Mouse (Mus musculus) olfactory bulb, adult 2 months (tissue): Measurements from ENCODE around the gene Prkcz. TPM values are rescaled to one million over a fixed set of nuclear protein-coding genes. Genes with fewer than 3 reads are reported as not detected.
A peak's percentile ranks its signal among the peaks of the same experiment; 100 is the strongest.

ENCODE experiments used
- H3K27ac ChIP-seq: fragments of 200-500 bp; 2 replicates; pipeline ENCODE4 v1.5.1; 2012; ENCODE audit warnings: low read depth, low read length; ENCODE audit not compliant: insufficient read depth
- H3K4me1 ChIP-seq: fragments of 200-500 bp; 2 replicates; pipeline ENCODE4 v1.6.1; 2012; ENCODE audit warnings: low read length; ENCODE audit not compliant: control insufficient read depth, insufficient read depth
- H3K4me3 ChIP-seq: fragments of 200-500 bp; 2 replicates; pipeline ENCODE4 v1.5.1; 2012; ENCODE audit warnings: mild to moderate bottlenecking, low read depth, low read length, moderate library complexity; ENCODE audit not compliant: insufficient read depth
- CTCF ChIP-seq: fragments of 200-500 bp; IDR thresholded peaks from 2 replicates; pipeline ENCODE4 v1.5.1; 2012; ENCODE audit warnings: low read depth, mild to moderate bottlenecking, low read length, moderate library complexity; ENCODE audit not compliant: insufficient read depth
- POLR2A ChIP-seq: fragments of 200-500 bp; IDR thresholded peaks from 2 replicates; pipeline ENCODE4 v1.6.1; 2012; ENCODE audit warnings: mild to moderate bottlenecking, low read depth, low read length, moderate library complexity; ENCODE audit not compliant: insufficient read depth
- WGBS: fragments of 180-500 bp; shearing (Covaris S2); methylation state at CpG from one replicate; pipeline ENCODE4 v1.1.7; 2018; 5-methylcytosine and 5-hydroxymethylcytosine counted together
- polyA plus RNA-seq: library from polyadenylated mRNA; stranded (reverse); fragments of >200 nt; gene quantifications from 2 replicates; pipeline ENCODE4 v1.2.4, GENCODE M21; 2012; ENCODE audit warnings: low replicate concordance; ENCODE audit not compliant: missing spikeins, insufficient read depth, insufficient read length

Prkcz gene
- polyA plus RNA-seq, 1 experiment = not detected

GRCm38 (mm10) chr4:155367739-155368138 lies 6.6 kb upstream of the Prkcz start:
- 92% methylated on average over 9 of the region's 9 CpGs for WGBS
- Histone ChIP-seq H3K27ac (no peak overlapping the region), H3K4me3 (no peak overlapping the region), H3K4me1 (peaks cover 15% of the 10 kb centered on the region)
- TF ChIP-seq POLR2A = no peak
- no peak for TF ChIP-seq CTCF

GRCm38 (mm10) chr4:155366784-155367183 lies 5.6 kb upstream of the Prkcz start:
- 92% methylated on average over 6 of the region's 6 CpGs for WGBS
- no peak for TF ChIP-seq POLR2A
- TF ChIP-seq CTCF = no peak
- Histone ChIP-seq H3K27ac (no peak overlapping the region), H3K4me3 (no peak overlapping the region), H3K4me1 (peaks cover 12% of the 10 kb centered on the region)

- no peak overlapping the region for H3K4me3 ChIP-seq
- H3K4me1 ChIP-seq = peaks cover 8% of the 10 kb centered on the region; the same call in 1 of the 2 replicates
- WGBS = 54% methylated on average over 5 of the region's 5 CpGs
- TF ChIP-seq POLR2A (no peak), CTCF (no peak)
- H3K27ac ChIP-seq = no peak overlapping the region
Observed at GRCm38 (mm10) chr4:155362443-155362842, 1.3 kb upstream of the Prkcz start.

- TF ChIP-seq CTCF = no peak
- H3K4me3 ChIP-seq = peak overlapping the region; percentile 39
- no peak overlapping the region for H3K27ac ChIP-seq
- H3K4me1 ChIP-seq = peaks cover 8% of the 10 kb centered on the region; the same call in 1 of the 2 replicates
- WGBS = 1% methylated on average over 42 of the region's 42 CpGs
Observed at GRCm38 (mm10) chr4:155360856-155361255, 305 bp downstream of the Prkcz start.

GRCm38 (mm10) chr4:155359560-155360464 lies 1.3 kb downstream of the Prkcz start:
- H3K4me3 ChIP-seq = no peak overlapping the region
- WGBS = 58% methylated on average over 12 of the region's 12 CpGs
- H3K27ac ChIP-seq = no peak overlapping the region
- peaks cover 8% of the 10 kb centered on the region; the same call in 1 of the 2 replicates for H3K4me1 ChIP-seq
- no peak for TF ChIP-seq CTCF
- TF ChIP-seq POLR2A = no peak

- Histone ChIP-seq H3K27ac (no peak overlapping the region), H3K4me1 (peaks cover 8% of the 10 kb centered on the region; the same call in 1 of the 2 replicates), H3K4me3 (no peak overlapping the region)
- TF ChIP-seq CTCF (no peak), POLR2A (no peak)
- WGBS = 50% methylated on average over 2 of the region's 2 CpGs
Observed at GRCm38 (mm10) chr4:155357601-155358000, 3.6 kb downstream of the Prkcz start.

- H3K27ac ChIP-seq = no peak overlapping the region
- H3K4me1 ChIP-seq = peaks cover 6% of the 10 kb centered on the region; the same call in 1 of the 2 replicates
- TF ChIP-seq CTCF = no peak
- TF ChIP-seq POLR2A = no peak
- WGBS = 93% methylated on average over 10 of the region's 10 CpGs
- no peak overlapping the region for H3K4me3 ChIP-seq
Observed at GRCm38 (mm10) chr4:155356354-155356753, 4.8 kb downstream of the Prkcz start.

GRCm38 (mm10) chr4:155354546-155354945 lies 6.6 kb downstream of the Prkcz start:
- TF ChIP-seq CTCF (no peak), POLR2A (no peak)
- WGBS = 85% methylated on average over 7 of the region's 7 CpGs
- Histone ChIP-seq H3K4me3 (no peak overlapping the region), H3K4me1 (no peaks in the 10 kb centered on the region), H3K27ac (no peak overlapping the region)

GRCm38 (mm10) chr4:155354035-155354434 lies 7.1 kb downstream of the Prkcz start:
- Histone ChIP-seq H3K4me3 (no peak overlapping the region), H3K27ac (no peak overlapping the region), H3K4me1 (no peaks in the 10 kb centered on the region)
- TF ChIP-seq POLR2A = no peak
- TF ChIP-seq CTCF = no peak
- 88% methylated on average over 6 of the region's 6 CpGs for WGBS

- Histone ChIP-seq H3K27ac (no peak overlapping the region), H3K4me1 (no peaks in the 10 kb centered on the region), H3K4me3 (no peak overlapping the region)
- TF ChIP-seq CTCF (no peak), POLR2A (no peak)
- 94% methylated on average over 3 of the region's 3 CpGs for WGBS
Observed at GRCm38 (mm10) chr4:155352581-155352980, 8.6 kb downstream of the Prkcz start.
